Mouse (Mus musculus): Measurements from ENCODE around the gene Cldn22. TPM values are rescaled to one million over a fixed set of nuclear protein-coding genes. Genes with fewer than 3 reads are reported as not detected.

Gene Cldn22
- polyA plus RNA-seq (2014; fragmentation: Nextera tagmentation; extraction: Ambion mirVana): not detected in 2 replicates

DNA sequence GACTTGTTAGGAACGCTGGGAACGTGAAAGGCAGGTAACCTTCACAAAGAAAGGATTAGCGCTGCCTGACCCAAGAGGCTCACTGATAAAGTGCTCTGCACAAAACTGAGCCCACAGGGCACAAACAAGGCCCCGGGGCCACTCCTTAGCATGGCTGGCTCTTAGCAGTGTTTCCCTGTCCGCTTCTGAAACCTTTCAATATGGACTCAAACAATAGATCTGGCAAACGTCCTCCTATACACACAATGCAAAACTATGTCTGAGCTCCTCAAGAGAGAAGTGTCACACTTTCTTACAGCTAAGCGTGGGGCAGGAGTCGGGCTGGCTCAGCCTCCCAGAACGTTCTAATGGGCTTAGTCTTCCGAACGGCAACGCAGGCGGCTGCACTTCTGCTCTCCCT is at the start of gene Cldn22:
Gene Cldn22 (plus strand): TSS at position 301 of the 400 bp plus-strand sequence.
- H3K4me2 ChIP-seq (ENCODE audit: low read length): no peak within 1 kb of the TSS
- no peak for DNase-seq (ENCODE audit: low spot score)
- WGBS: 71% methylated on average over 13 of the region's 13 CpGs

GRCm38 (mm10) chr8:47777415-47777814 is 46.9 kb upstream of the Cldn22 start:
- 91% methylated on average over 7 of the region's 7 CpGs for WGBS
- ATAC-seq (replicated peaks; ENCODE audit: low FRiP score, low TSS enrichment, low read depth) (no peak), DNase-seq (ENCODE audit: low spot score) (no peak)
- Histone ChIP-seq H3K27me3 (replicated peaks; ENCODE audit: control insufficient read depth, insufficient read depth, low read length) (no peaks in the 10 kb centered on the region), H3K4me1 (replicated peaks; ENCODE audit: control insufficient read depth, insufficient read depth, low read length) (no peaks in the 10 kb centered on the region), H3K9ac (ENCODE audit: low read length) (no peak overlapping the region), H3K27ac (ENCODE audit: low read depth) (no peak overlapping the region), H3K4me3 (ENCODE audit: low read depth, low read length) (no peak overlapping the region), H3K36me3 (ENCODE audit: control insufficient read depth, insufficient read depth, low read length) (no peaks in the 10 kb centered on the region), H3K9me3 (ENCODE audit: control insufficient read depth, low read length) (no peaks in the 10 kb centered on the region), H3K4me2 (ENCODE audit: low read length) (no peak overlapping the region)

More for the DNA sequence above, at the start of gene Cldn22:
- ATAC-seq (replicated peaks; ENCODE audit: low FRiP score, low TSS enrichment, low read depth): no peak
- H3K36me3 ChIP-seq (ENCODE audit: control insufficient read depth, insufficient read depth, low read length): peaks cover 13% of the 10 kb centered on the region; the same call in 1 of the 2 replicates
- no peaks in the 10 kb centered on the region for H3K27me3 ChIP-seq (replicated peaks; ENCODE audit: control insufficient read depth, insufficient read depth, low read length)
- 0 out of 2 replicates have a peak, but pooled peaks cover 4% of the 10 kb centered on the region for H3K4me1 ChIP-seq (replicated peaks; ENCODE audit: control insufficient read depth, insufficient read depth, low read length)
- H3K9ac ChIP-seq (ENCODE audit: low read length): no peak within 1 kb of the TSS
- H3K27ac ChIP-seq (ENCODE audit: low read depth): no peak within 1 kb of the TSS
- H3K4me3 ChIP-seq (ENCODE audit: low read depth, low read length): no peak within 1 kb of the TSS
- no peaks in the 10 kb centered on the region for H3K9me3 ChIP-seq (ENCODE audit: control insufficient read depth, low read length)

GRCm38 (mm10) chr8:47779589-47779988 is 44.7 kb upstream of the Cldn22 start:
- no peak for DNase-seq (ENCODE audit: low spot score)
- Histone ChIP-seq H3K4me3 (ENCODE audit: low read depth, low read length) (no peak overlapping the region), H3K9me3 (ENCODE audit: control insufficient read depth, low read length) (no peaks in the 10 kb centered on the region), H3K27me3 (replicated peaks; ENCODE audit: control insufficient read depth, insufficient read depth, low read length) (no peaks in the 10 kb centered on the region), H3K4me2 (ENCODE audit: low read length) (no peak overlapping the region), H3K4me1 (replicated peaks; ENCODE audit: control insufficient read depth, insufficient read depth, low read length) (no peaks in the 10 kb centered on the region), H3K9ac (ENCODE audit: low read length) (no peak overlapping the region), H3K36me3 (ENCODE audit: control insufficient read depth, insufficient read depth, low read length) (no peaks in the 10 kb centered on the region), H3K27ac (ENCODE audit: low read depth) (no peak overlapping the region)
- no peak for ATAC-seq (replicated peaks; ENCODE audit: low FRiP score, low TSS enrichment, low read depth)
- WGBS: 70% methylated on average over 6 of the region's 6 CpGs

DNA sequence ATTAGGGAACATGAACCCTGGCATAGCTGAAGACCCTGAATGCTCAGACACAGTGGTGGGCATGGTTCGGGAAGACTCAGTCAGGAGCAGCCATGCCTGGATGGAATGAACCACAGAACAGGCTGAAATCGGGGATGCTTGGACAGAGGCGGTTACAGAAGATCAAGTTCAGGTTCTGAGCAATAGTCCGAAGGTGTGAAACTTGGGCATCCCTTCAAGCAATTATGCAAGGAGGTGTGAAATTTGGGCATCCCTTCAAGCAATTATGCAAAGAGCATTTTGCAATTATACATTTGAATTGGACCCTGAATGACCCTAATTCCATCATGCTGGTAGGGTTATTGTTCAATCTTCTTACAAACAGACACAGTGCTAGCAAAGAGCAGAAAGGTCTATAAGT is 42.4 kb upstream of the Cldn22 start:
- no peak for DNase-seq (ENCODE audit: low spot score)
- Histone ChIP-seq H3K4me2 (ENCODE audit: low read length) (no peak overlapping the region), H3K9me3 (ENCODE audit: control insufficient read depth, low read length) (no peaks in the 10 kb centered on the region), H3K4me1 (replicated peaks; ENCODE audit: control insufficient read depth, insufficient read depth, low read length) (no peaks in the 10 kb centered on the region), H3K27ac (ENCODE audit: low read depth) (no peak overlapping the region), H3K9ac (ENCODE audit: low read length) (no peak overlapping the region), H3K36me3 (ENCODE audit: control insufficient read depth, insufficient read depth, low read length) (no peaks in the 10 kb centered on the region), H3K4me3 (ENCODE audit: low read depth, low read length) (no peak overlapping the region), H3K27me3 (replicated peaks; ENCODE audit: control insufficient read depth, insufficient read depth, low read length) (no peaks in the 10 kb centered on the region)
- 88% methylated on average over 4 of the region's 4 CpGs for WGBS
- ATAC-seq (replicated peaks; ENCODE audit: low FRiP score, low TSS enrichment, low read depth): no peak

- H3K36me3 ChIP-seq (ENCODE audit: control insufficient read depth, insufficient read depth, low read length): no peaks in the 10 kb centered on the region
- H3K27ac ChIP-seq (ENCODE audit: low read depth): no peak overlapping the region
- H3K27me3 ChIP-seq (replicated peaks; ENCODE audit: control insufficient read depth, insufficient read depth, low read length): no peaks in the 10 kb centered on the region
- H3K4me2 ChIP-seq (ENCODE audit: low read length): no peak overlapping the region
- DNase-seq (ENCODE audit: low spot score) (no peak), ATAC-seq (replicated peaks; ENCODE audit: low FRiP score, low TSS enrichment, low read depth) (no peak)
- no peaks in the 10 kb centered on the region for H3K9me3 ChIP-seq (ENCODE audit: control insufficient read depth, low read length)
- 96% methylated on average over 2 of the region's 2 CpGs for WGBS
- no peak overlapping the region for H3K9ac ChIP-seq (ENCODE audit: low read length)
- no peaks in the 10 kb centered on the region for H3K4me1 ChIP-seq (replicated peaks; ENCODE audit: control insufficient read depth, insufficient read depth, low read length)
- H3K4me3 ChIP-seq (ENCODE audit: low read depth, low read length): no peak overlapping the region
These were observed 40.7 kb upstream of the Cldn22 start for GRCm38 (mm10) chr8:47783544-47783943.

GRCm38 (mm10) chr8:47783944-47784343 is 40.3 kb upstream of the Cldn22 start:
- Histone ChIP-seq H3K27ac (ENCODE audit: low read depth) (no peak overlapping the region), H3K36me3 (ENCODE audit: control insufficient read depth, insufficient read depth, low read length) (no peaks in the 10 kb centered on the region), H3K4me2 (ENCODE audit: low read length) (no peak overlapping the region), H3K4me3 (ENCODE audit: low read depth, low read length) (no peak overlapping the region), H3K9me3 (ENCODE audit: control insufficient read depth, low read length) (no peaks in the 10 kb centered on the region), H3K9ac (ENCODE audit: low read length) (no peak overlapping the region), H3K4me1 (replicated peaks; ENCODE audit: control insufficient read depth, insufficient read depth, low read length) (no peaks in the 10 kb centered on the region), H3K27me3 (replicated peaks; ENCODE audit: control insufficient read depth, insufficient read depth, low read length) (no peaks in the 10 kb centered on the region)
- 93% methylated on average over 6 of the region's 6 CpGs for WGBS
- ATAC-seq (replicated peaks; ENCODE audit: low FRiP score, low TSS enrichment, low read depth) (no peak), DNase-seq (ENCODE audit: low spot score) (no peak)

GRCm38 (mm10) chr8:47784436-47784835 is 39.8 kb upstream of the Cldn22 start:
- DNase-seq (ENCODE audit: low spot score): no peak
- Histone ChIP-seq H3K9me3 (ENCODE audit: control insufficient read depth, low read length) (no peaks in the 10 kb centered on the region), H3K27ac (ENCODE audit: low read depth) (no peak overlapping the region), H3K9ac (ENCODE audit: low read length) (no peak overlapping the region), H3K4me2 (ENCODE audit: low read length) (no peak overlapping the region), H3K4me3 (ENCODE audit: low read depth, low read length) (no peak overlapping the region), H3K4me1 (replicated peaks; ENCODE audit: control insufficient read depth, insufficient read depth, low read length) (no peaks in the 10 kb centered on the region), H3K27me3 (replicated peaks; ENCODE audit: control insufficient read depth, insufficient read depth, low read length) (no peaks in the 10 kb centered on the region), H3K36me3 (ENCODE audit: control insufficient read depth, insufficient read depth, low read length) (no peaks in the 10 kb centered on the region)
- 81% methylated on average over 7 of the region's 7 CpGs for WGBS
- ATAC-seq (replicated peaks; ENCODE audit: low FRiP score, low TSS enrichment, low read depth): no peak

DNA sequence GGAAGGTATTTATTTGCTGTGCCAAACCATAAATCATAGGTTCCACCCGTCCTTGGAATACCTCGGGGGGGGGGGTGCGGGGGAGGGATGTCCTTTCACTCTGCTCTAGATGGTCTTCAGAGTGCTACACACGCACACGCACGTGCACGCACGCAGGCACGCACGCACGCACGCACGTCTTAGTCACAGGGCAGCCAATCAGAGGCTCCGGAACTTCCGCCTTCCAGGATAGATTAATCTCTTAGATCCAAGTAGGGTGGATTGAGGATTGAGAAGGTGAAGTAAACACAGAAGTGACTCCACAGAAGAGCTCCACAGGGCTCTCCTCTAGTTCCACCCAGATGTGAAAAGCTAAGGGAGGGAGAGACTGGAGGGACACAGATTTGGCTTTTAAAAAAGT is 38.0 kb upstream of the Cldn22 start:
- no peak for ATAC-seq (replicated peaks; ENCODE audit: low FRiP score, low TSS enrichment, low read depth)
- 89% methylated on average over 15 of the region's 15 CpGs for WGBS

DNA sequence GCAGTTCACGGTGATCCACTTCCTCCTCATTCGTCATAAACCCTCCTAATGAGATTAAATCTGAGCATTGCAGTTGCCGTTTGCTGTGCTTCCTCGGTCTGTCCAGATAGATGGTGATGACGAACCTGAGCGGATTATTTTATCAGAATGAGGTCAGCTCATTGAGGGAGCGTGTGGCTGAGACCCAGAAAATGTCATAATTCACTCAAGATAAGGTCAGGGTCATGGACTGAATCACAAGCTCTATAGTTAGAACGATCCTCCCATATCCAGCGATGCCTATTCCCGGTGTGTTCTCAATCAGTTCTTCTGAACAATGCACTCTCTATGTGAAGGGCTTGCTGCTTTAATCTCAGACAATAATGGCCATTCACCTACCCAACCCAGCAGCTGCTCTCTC is 36.6 kb upstream of the Cldn22 start:
- WGBS: 58% methylated on average over 10 of the region's 10 CpGs
- no peak overlapping the region for H3K9ac ChIP-seq (ENCODE audit: low read length)
- no peak overlapping the region for H3K4me3 ChIP-seq (ENCODE audit: low read depth, low read length)
- H3K9me3 ChIP-seq (ENCODE audit: control insufficient read depth, low read length): no peaks in the 10 kb centered on the region
- H3K4me2 ChIP-seq (ENCODE audit: low read length): no peak overlapping the region
- H3K27me3 ChIP-seq (replicated peaks; ENCODE audit: control insufficient read depth, insufficient read depth, low read length): no peaks in the 10 kb centered on the region
- H3K27ac ChIP-seq (ENCODE audit: low read depth): no peak overlapping the region
- H3K36me3 ChIP-seq (ENCODE audit: control insufficient read depth, insufficient read depth, low read length): no peaks in the 10 kb centered on the region
- H3K4me1 ChIP-seq (replicated peaks; ENCODE audit: control insufficient read depth, insufficient read depth, low read length): no peaks in the 10 kb centered on the region
- DNase-seq (ENCODE audit: low spot score) (no peak), ATAC-seq (replicated peaks; ENCODE audit: low FRiP score, low TSS enrichment, low read depth) (peak; percentile 36; the same call in 1 of the 2 replicates)

More for the DNA sequence above, 38.0 kb upstream of the Cldn22 start:
- no peak for DNase-seq (ENCODE audit: low spot score)
- H3K27me3 ChIP-seq (replicated peaks; ENCODE audit: control insufficient read depth, insufficient read depth, low read length): no peaks in the 10 kb centered on the region
- H3K4me1 ChIP-seq (replicated peaks; ENCODE audit: control insufficient read depth, insufficient read depth, low read length): no peaks in the 10 kb centered on the region
- no peaks in the 10 kb centered on the region for H3K36me3 ChIP-seq (ENCODE audit: control insufficient read depth, insufficient read depth, low read length)
- no peaks in the 10 kb centered on the region for H3K9me3 ChIP-seq (ENCODE audit: control insufficient read depth, low read length)
- H3K4me2 ChIP-seq (ENCODE audit: low read length): no peak overlapping the region
- no peak overlapping the region for H3K27ac ChIP-seq (ENCODE audit: low read depth)
- H3K9ac ChIP-seq (ENCODE audit: low read length): no peak overlapping the region
- H3K4me3 ChIP-seq (ENCODE audit: low read depth, low read length): no peak overlapping the region
